Mouse (Mus musculus) mature B cell (primary cell): Measurements from ENCODE around the gene Dot1l.

ENCODE experiments used
- in situ Hi-C: fragments of 300-500 bp; cut with MboI; formaldehyde crosslinking; loops from 2 replicates; pipeline ENCODE4 v1.14.3; 2019

Dot1l gene

GRCm38 (mm10) chr10:80829359-80830278 lies 74.6 kb downstream of the Dot1l start:
- in situ Hi-C loops, result no loop called here

DNA sequence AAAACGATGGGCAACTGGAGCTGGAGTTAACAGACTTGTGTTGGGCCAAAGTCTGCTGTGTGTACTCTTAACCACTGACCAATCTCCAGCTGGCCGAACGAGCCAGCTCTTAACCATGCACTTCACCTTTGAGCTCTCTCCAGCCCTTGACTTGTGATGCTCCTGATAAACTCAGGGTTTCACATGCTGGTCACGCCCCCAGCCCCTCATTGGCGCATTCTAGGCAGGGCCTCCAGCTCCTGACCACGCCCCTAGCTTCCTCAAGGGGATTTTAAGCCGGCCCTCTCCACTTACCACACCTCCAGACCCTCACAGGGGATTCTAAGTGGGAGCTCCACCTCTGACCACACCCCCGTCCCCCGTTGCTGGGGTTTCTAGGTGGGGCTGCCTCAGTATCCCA lies 76.1 kb downstream of the Dot1l start:
- in situ Hi-C loops, result no loop called here

DNA sequence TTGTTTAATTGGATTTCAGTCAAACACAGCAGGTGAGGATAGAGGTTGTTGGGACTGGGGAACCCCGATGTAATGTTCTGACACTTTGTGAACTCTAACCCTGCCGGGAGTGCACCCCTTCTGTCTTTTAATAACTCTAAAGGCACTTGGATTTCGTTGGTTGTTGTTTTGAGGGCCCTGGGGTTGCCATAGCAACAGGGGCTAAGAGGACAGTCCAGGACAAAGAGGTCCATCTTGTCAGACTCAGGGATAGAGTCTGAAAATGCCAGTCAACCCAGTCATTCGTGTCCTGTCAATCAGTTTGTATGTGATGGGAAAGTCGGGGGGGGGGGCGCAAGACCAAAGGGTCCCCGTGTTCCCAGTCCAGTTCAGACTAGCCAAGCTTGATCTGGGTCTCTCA lies 77.8 kb downstream of the Dot1l start:
- in situ Hi-C loops, result no loop called here

DNA sequence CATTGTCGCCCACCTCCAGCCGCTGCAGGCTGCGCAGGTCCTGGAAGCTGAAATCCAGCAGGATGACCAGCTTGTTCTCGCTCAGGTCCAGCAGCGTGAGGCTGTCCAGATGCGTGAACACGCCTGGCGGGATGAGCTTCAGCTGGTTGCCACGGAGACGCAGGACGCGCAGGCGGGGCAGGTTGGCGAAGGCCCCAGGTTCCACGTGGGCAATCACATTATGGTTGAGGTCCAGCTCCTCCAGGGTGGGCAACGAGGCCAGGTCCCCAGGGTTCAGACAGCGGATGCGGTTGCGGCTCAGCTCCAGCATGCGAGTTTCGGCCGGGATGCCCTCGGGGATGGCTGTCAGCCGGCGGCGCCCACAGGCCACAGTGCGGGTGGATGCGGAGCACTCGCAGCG lies 80.6 kb downstream of the Dot1l start:
- in situ Hi-C loops, result no loop called here

GRCm38 (mm10) chr10:80836949-80837379 lies 82.0 kb downstream of the Dot1l start:
- in situ Hi-C loops, result no loop called here

DNA sequence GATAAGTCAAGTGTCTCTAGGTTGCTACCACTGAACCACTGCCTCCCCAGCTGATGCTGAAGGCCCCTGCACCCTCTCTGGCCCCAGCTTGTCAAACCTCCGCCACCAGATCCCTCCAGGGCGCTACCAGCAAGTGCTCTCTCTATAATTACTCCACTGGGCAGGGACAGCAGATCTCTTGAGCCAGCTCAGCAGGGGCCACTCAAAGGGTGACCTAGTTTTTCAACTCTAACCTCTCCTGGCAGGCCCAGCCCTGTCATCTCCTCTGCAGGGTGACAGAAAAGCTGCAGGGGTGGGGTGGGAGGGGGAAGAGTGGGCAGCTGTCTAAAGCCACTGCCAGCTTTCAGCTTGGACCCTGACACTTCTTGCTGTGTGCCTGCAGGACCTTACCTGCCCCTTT lies 82.8 kb downstream of the Dot1l start:
- in situ Hi-C loops, result no loop called here

DNA sequence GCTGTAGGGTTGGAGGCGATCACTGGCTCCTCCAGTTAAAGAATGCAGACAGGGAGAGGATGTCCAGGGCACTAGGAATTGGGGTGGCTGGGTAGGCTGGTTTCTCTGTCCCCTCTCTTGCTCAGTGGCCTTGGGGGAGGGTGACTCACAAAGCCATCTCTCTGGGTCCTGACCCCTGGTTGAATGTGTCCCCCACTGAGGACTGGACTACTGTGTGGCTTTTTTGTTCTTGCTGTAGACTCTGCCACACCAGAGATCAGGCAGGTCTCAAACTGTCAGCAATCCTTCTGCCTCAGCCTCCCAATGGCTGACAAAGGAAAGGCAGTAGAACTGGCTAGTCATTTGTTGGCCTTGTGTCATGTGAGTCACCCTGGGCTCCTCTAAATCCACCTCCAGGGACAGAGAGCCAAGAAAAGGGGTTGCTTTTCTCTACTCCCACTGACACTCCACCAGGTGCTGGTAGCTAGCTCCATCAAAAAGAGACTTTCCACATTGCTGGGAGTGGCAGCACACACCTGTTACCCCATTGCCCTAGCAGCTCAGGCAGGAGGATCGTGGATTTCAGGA lies 83.4 kb downstream of the Dot1l start:
- in situ Hi-C loops, result no loop called here

DNA sequence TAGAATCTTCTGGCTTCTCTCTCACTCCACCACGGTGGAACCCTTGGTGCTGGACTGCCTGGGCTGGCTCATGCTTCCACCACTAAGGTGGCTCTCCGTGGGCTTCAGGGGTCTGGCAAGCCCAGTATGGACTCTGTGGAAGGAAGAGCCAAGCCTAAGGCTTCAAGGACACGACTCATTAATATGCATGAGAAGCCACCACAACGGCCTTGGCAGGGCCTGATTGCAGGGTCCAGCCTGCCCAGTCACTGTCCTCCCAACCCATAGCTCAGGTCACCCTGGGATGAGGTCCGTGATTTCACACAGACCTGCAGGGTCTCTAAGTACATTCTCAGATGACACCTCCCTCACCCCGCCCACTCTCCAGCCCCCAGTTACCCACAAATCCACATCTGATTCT lies 84.8 kb downstream of the Dot1l start:
- in situ Hi-C loops, result no loop called here

- in situ Hi-C loops, result no loop called here
Measured at GRCm38 (mm10) chr10:80841685-80842084, 86.7 kb downstream of the Dot1l start.

DNA sequence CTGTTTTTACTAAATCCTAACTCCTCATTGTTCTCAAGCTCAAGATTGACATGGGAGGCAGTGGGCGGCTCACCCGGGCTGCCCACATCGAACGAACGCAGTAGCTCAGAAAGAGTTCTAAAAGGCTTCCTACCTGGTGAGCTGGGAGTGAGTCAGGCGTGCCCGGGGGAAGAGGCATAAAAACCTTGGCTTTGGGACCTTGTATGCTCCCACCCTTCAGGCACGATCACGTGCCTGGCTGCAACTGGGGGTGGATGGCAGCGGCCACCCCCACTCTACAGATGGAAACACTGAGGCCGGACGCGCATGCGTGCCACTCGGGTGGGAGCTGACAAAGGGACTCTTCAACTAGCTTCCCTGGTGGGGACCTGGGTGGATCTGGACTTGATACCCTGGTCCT lies 87.3 kb downstream of the Dot1l start:
- in situ Hi-C loops, result no loop called here

DNA sequence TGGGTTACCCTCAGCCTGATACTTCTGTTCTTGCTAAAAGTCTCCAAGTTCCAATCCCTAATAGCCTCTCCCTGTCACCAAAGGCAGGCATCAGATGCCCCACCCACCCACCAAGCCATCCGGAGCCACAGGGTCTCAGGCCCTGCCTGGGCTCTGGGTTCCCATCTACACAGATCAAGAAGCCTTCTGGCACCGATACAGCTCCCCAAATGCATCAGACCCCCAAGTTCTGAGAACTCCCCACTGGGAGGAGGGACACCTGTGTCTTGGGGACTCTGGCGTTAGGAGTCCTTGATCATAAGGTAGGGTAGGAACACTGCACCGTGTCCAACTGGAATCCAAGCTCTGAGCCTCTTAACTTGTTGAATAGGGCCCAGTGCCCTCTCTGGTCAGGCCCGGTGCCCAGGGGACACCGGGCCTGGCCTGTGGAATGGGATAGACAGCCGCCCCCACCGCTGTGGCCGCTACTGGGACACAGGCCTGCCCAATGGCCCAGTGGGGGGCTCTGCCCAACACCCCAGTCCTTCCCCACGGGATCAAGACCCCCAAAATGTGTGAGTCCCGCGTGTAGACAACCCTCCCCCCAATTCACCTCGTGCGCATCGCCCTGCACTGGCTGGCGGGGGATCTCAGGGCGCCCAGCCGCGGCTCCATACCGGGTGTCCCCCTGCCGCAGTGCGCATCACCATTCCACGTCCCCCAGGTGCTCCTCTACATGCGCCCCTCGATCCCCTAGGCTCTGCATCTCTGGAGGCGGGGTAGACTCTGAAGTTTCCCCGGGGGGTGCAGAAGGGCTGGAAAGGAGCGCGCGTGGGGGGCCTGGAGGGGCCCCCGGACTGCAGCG lies 88.3 kb downstream of the Dot1l start:
- in situ Hi-C loops, result no loop called here

DNA sequence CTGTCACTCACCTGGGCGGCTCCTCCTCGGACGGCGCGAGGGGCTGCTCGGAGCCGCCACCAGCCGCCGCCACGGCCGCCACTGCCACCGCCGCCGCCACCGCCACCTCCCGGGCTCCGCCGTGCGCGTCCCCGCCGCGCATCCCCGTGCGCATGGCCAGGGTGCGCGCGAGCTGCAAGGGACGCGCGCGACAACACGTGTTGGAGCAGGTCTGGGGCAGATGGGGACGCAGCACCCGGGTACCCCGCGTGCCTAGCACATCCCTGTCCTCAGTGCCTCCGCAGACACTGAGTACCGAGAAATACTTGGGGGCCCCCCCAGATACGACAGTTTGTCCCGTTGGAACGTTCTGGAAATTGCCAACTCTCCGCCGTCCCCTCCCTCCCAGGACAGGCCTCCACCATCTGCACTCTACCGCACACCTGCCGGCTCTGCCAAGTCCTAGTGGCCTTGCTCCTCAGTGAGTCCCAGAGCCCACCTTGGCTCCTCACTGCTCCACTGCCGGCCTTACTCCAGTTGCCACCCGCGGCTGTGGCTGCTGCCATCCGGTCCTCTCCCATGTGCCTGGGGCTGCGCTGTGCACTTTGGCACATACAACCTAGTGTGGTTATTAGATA lies 89.0 kb downstream of the Dot1l start, which contains the start of gene Lingo3:
Gene Lingo3 (minus strand): TSS at position 109 of the 617 bp plus-strand sequence.
- in situ Hi-C loops, result no loop called here
